Mouse (Mus musculus) layer of hippocampus, adult 2 months (tissue): ENCODE data around the gene Padi3. TPM values are rescaled to one million over a fixed set of nuclear protein-coding genes. Genes with fewer than 3 reads are reported as not detected.

Source experiments
- DNase-seq, 2 experiments: peaks; one replicate each; pipeline ENCODE4 v3.0.0; 2022; ENCODE audit warnings: low spot score in 2 of 2
- H3K27ac ChIP-seq: fragments of 200-600 bp; 2 replicates; pipeline ENCODE4 v1.8.1; 2022
- H3K4me3 ChIP-seq: fragments of 200-600 bp; 2 replicates; pipeline ENCODE4 v1.8.1; 2022; ENCODE audit warnings: mild to moderate bottlenecking
- CTCF ChIP-seq: fragments of 200-600 bp; conservative IDR thresholded peaks from 2 replicates; pipeline ENCODE4 v1.8.1; 2022; ENCODE audit warnings: antibody characterized with exemption, mild to moderate bottlenecking, moderate library complexity
- long read RNA-seq, 2 experiments: library from polyadenylated mRNA; stranded (forward); transcript quantifications; one replicate each; pipeline ENCODE4 v2.0.0; 2021; ENCODE audit warnings: borderline mapping rate in 2 of 2
- total RNA-seq, 2 experiments: library from RNA; stranded (reverse); gene quantifications; 2 replicates each; pipeline ENCODE4 v1.2.3; 2021

The Padi3 gene
- total RNA-seq, result not detected
- long read RNA-seq, experiment 1, result 0 reads
- long read RNA-seq, experiment 2, result 0 reads

GRCm38 (mm10) chr4:140810458-140811260 is at the start of gene Padi3:
Gene Padi3, minus strand, starts transcription at chr4:140810648.
- DNase-seq, result no peak
- H3K27ac ChIP-seq, result no peak within 1 kb of the TSS
- no peak within 1 kb of the TSS for H3K4me3 ChIP-seq
- TF ChIP-seq CTCF, result no peak

DNA sequence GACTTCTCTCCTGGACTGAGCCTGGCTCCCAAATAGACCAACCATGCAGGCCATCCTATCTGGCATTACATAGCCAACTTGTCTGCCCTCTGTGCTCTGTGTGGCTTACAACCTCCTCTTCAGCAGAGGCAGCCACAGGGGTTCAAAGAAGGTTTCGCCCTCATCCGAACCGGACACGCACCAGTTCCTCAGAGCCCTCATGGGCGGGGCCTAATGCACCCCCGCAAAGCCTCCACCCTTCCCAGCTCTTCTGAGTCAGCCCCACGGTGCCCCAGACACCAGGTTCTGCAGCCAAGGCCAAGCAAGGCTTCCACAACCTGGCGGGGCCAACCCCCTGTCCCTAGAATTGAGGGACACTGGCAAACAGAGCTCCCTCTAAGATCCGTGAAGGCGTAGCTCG is 48.8 kb upstream of the Padi3 start:
- no peak overlapping the region for H3K4me3 ChIP-seq
- H3K27ac ChIP-seq, result no peak overlapping the region
- TF ChIP-seq CTCF, result no peak
- no peak for DNase-seq

- no peak for DNase-seq
- H3K27ac ChIP-seq, result no peak overlapping the region
- no peak for TF ChIP-seq CTCF
- H3K4me3 ChIP-seq, result no peak overlapping the region
Observed at GRCm38 (mm10) chr4:140857813-140858212, 47.4 kb upstream of the Padi3 start.

- H3K4me3 ChIP-seq, result no peak overlapping the region
- no peak overlapping the region for H3K27ac ChIP-seq
- no peak for DNase-seq
- TF ChIP-seq CTCF, result no peak
Observed at GRCm38 (mm10) chr4:140857041-140857440, 46.6 kb upstream of the Padi3 start.

DNA sequence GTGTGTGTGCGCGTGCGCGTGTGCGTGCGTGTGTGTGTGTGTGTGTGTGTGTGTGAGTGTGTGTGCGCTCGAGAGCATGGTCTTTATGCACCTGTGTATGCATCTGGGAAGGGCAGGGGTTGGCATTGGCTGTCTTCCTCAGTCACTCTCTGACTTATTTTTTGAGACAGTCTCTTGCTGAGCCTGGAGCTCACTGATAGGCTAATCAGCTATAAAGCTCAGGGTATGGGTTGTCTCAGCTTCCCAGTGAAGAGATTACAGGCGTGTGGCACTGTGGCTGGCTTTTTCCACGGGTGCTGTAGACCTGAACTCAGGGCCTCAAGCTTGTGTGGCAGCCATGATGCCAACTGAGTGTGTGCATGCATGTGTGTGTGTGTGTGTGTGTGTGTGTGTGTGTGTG is 44.7 kb upstream of the Padi3 start:
- Histone ChIP-seq H3K27ac (no peak overlapping the region), H3K4me3 (no peak overlapping the region)
- TF ChIP-seq CTCF, result no peak
- no peak for DNase-seq

- no peak for DNase-seq
- TF ChIP-seq CTCF, result no peak
- no peak overlapping the region for H3K4me3 ChIP-seq
- no peak overlapping the region for H3K27ac ChIP-seq
Observed at GRCm38 (mm10) chr4:140854455-140854864, 44.0 kb upstream of the Padi3 start.

- no peak overlapping the region for H3K4me3 ChIP-seq
- no peak for DNase-seq
- TF ChIP-seq CTCF, result no peak
- H3K27ac ChIP-seq, result no peak overlapping the region
Observed at GRCm38 (mm10) chr4:140853626-140854025, 43.2 kb upstream of the Padi3 start.

DNA sequence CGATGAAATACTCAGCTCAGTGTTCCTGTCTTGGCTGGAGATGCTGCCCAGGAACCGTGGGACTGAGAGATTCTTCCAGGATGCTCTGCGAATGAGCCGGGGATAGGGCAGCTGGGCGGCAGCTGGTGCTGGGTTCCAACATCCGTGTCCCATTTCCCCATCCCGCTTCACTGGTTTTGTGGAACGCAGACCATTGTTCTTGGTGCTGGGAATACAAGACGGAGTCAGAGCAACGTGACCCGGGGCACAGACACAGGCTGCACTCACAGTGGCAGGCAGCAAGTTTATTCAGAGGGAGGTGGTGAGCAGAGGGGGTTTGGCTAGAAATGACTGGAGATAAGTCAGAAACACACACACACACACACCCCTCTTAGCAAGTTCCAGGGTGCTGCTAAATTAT is 38.9 kb upstream of the Padi3 start:
- no peak overlapping the region for H3K27ac ChIP-seq
- DNase-seq, result no peak
- TF ChIP-seq CTCF, result no peak

DNA sequence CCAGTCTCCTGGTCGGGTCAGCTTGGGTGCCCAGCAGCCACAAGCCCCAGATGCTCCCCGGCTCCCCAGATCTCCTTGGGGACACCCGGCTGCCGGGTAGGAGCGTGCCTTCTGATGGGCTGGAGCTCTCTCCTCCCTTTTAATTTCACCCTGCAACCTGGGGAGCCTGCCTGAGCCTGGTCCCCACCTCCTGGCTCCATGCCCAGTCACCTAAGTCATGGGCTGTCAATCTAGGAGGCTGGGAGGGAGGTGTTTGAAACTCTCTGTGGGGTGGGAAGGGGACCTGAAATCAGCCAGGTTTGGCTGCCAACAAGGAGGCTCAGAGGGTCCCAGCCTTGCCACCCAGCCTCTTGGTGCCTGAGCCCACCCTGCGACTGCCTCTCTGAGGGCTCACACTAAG is 35.2 kb upstream of the Padi3 start, which contains the start of gene Padi1:
Gene Padi1, minus strand, starts transcription at position 113 of the 400 bp plus-strand sequence.
- H3K4me3 ChIP-seq, result no peak within 1 kb of the TSS
- no peak within 1 kb of the TSS for H3K27ac ChIP-seq
- no peak for DNase-seq
- TF ChIP-seq CTCF, result no peak

More for the DNA sequence above, 38.9 kb upstream of the Padi3 start:
- H3K4me3 ChIP-seq, result no peak overlapping the region

- no peak overlapping the region for H3K4me3 ChIP-seq
- no peak for DNase-seq
- TF ChIP-seq CTCF, result no peak
- H3K27ac ChIP-seq, result no peak overlapping the region
Observed at GRCm38 (mm10) chr4:140844991-140845390, 34.5 kb upstream of the Padi3 start.

DNA sequence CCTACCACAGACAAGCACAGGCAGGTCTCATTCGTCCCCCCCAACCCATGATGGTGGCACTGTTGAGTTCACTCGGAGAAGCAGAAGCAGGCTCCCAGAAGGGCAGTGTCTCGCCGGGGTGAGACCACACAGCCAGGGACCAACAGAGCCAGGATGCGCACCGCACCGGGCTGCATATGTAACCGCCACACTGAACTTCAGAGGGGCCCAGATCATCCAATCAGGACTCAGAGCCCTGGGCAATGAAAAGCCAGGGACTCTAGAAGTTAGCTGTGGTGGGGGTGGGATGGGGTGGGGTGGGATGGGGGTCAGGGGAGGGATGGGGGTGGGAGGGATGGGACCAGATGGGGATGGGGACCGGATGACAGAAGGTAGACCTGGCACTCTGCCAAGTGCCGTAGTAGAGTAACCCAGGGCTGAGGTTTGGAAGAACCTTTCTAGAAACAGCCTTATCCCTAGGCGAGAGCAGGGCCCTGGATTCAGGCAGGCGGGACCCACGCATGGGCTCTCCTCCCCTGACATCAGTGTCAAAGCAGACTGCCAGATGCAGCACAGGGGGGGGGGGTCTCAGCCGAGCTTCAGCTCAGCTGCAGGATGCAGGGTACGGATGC is 33.3 kb upstream of the Padi3 start:
- no peak for DNase-seq
- H3K27ac ChIP-seq, result no peak overlapping the region
- TF ChIP-seq CTCF, result no peak
- no peak overlapping the region for H3K4me3 ChIP-seq

DNA sequence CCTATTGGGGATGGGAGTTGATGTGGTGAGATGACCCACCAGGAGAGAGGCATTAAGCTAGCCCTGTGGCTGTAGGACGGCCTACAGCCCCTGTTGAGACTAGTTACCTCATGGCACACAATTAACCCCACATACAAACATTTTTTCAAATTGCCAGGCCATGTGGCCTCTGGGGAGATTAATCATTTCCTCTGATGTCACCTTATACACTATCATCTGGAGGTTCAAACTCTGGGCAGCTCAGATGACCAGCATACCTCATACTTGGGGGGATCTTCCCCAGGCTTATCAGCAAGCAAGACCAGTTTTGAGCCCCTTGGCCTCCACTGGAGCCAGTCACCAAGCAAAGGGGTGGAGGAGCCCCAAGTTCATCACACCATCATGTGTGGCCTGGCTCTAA is 32.5 kb upstream of the Padi3 start:
- H3K27ac ChIP-seq, result no peak overlapping the region
- no peak for DNase-seq
- no peak for TF ChIP-seq CTCF
- no peak overlapping the region for H3K4me3 ChIP-seq

- DNase-seq, result no peak
- Histone ChIP-seq H3K27ac (no peak overlapping the region), H3K4me3 (no peak overlapping the region)
- TF ChIP-seq CTCF, result no peak
Observed at GRCm38 (mm10) chr4:140837879-140838278, 27.4 kb upstream of the Padi3 start.
